Mouse (Mus musculus): ENCODE data around the gene Itgb7. TPM values are rescaled to one million over a fixed set of nuclear protein-coding genes. Genes with fewer than 3 reads are reported as not detected.

The Itgb7 gene
- polyA plus RNA-seq, 1 experiment from 2014 or later = 0.94 TPM

GRCm38 (mm10) chr15:102195373-102195772 lies 36.4 kb downstream of the Itgb7 start:
- no peaks in the 10 kb centered on the region for H3K9me3 ChIP-seq (replicated peaks; ENCODE audit: control insufficient read depth, low read length)
- H3K4me3 ChIP-seq (ENCODE audit: low read depth, low read length) = no peak overlapping the region
- no peak overlapping the region for H3K4me2 ChIP-seq
- no peaks in the 10 kb centered on the region for H3K36me3 ChIP-seq (ENCODE audit: control insufficient read depth, insufficient read depth, low read length)
- no peak overlapping the region for H3K27ac ChIP-seq (ENCODE audit: low read depth, low read length)
- ATAC-seq (replicated peaks; ENCODE audit: insufficient number of reproducible peaks, low FRiP score, low TSS enrichment) = no peak
- no peak overlapping the region for H3K9ac ChIP-seq (ENCODE audit: low read depth, low read length)
- 0 out of 2 replicates have a peak, but pooled peaks cover 3% of the 10 kb centered on the region for H3K4me1 ChIP-seq (ENCODE audit: control insufficient read depth, insufficient read depth, low read length)
- H3K27me3 ChIP-seq (ENCODE audit: control insufficient read depth, insufficient read depth, low read length) = no peaks in the 10 kb centered on the region
- WGBS (ENCODE audit: insufficient replicate concordance) = 82% methylated on average over 4 of the region's 4 CpGs

- Histone ChIP-seq H3K4me2 (no peak overlapping the region), H3K9ac (ENCODE audit: low read depth, low read length) (no peak overlapping the region), H3K4me3 (ENCODE audit: low read depth, low read length) (no peak overlapping the region), H3K27me3 (ENCODE audit: control insufficient read depth, insufficient read depth, low read length) (no peaks in the 10 kb centered on the region), H3K36me3 (ENCODE audit: control insufficient read depth, insufficient read depth, low read length) (no peaks in the 10 kb centered on the region), H3K9me3 (replicated peaks; ENCODE audit: control insufficient read depth, low read length) (no peaks in the 10 kb centered on the region), H3K4me1 (ENCODE audit: control insufficient read depth, insufficient read depth, low read length) (0 out of 2 replicates have a peak, but pooled peaks cover 3% of the 10 kb centered on the region), H3K27ac (ENCODE audit: low read depth, low read length) (no peak overlapping the region)
- ATAC-seq (replicated peaks; ENCODE audit: insufficient number of reproducible peaks, low FRiP score, low TSS enrichment) = no peak
- WGBS (ENCODE audit: insufficient replicate concordance) = 83% methylated on average over 4 of the region's 4 CpGs
These were observed 37.3 kb downstream of the Itgb7 start for GRCm38 (mm10) chr15:102194439-102194838.

- no peak overlapping the region for H3K4me2 ChIP-seq
- peaks cover 5% of the 10 kb centered on the region for H3K4me1 ChIP-seq (ENCODE audit: control insufficient read depth, insufficient read depth, low read length)
- ATAC-seq (replicated peaks; ENCODE audit: insufficient number of reproducible peaks, low FRiP score, low TSS enrichment) = no peak
- no peaks in the 10 kb centered on the region for H3K36me3 ChIP-seq (ENCODE audit: control insufficient read depth, insufficient read depth, low read length)
- no peaks in the 10 kb centered on the region for H3K9me3 ChIP-seq (replicated peaks; ENCODE audit: control insufficient read depth, low read length)
- H3K27me3 ChIP-seq (ENCODE audit: control insufficient read depth, insufficient read depth, low read length) = no peaks in the 10 kb centered on the region
- WGBS (ENCODE audit: insufficient replicate concordance) = 83% methylated on average over 4 of the region's 4 CpGs
- no peak overlapping the region for H3K4me3 ChIP-seq (ENCODE audit: low read depth, low read length)
- no peak overlapping the region for H3K27ac ChIP-seq (ENCODE audit: low read depth, low read length)
- H3K9ac ChIP-seq (ENCODE audit: low read depth, low read length) = no peak overlapping the region
These were observed 38.1 kb downstream of the Itgb7 start for GRCm38 (mm10) chr15:102193652-102194051.

- H3K4me3 ChIP-seq (ENCODE audit: low read depth, low read length) = no peak overlapping the region
- H3K9ac ChIP-seq (ENCODE audit: low read depth, low read length) = 0 out of 2 replicates have a peak overlapping the region, but pooled peaks have one; percentile 2
- ATAC-seq (replicated peaks; ENCODE audit: insufficient number of reproducible peaks, low FRiP score, low TSS enrichment) = no peak
- H3K36me3 ChIP-seq (ENCODE audit: control insufficient read depth, insufficient read depth, low read length) = no peaks in the 10 kb centered on the region
- H3K4me1 ChIP-seq (ENCODE audit: control insufficient read depth, insufficient read depth, low read length) = peaks cover 10% of the 10 kb centered on the region
- H3K9me3 ChIP-seq (replicated peaks; ENCODE audit: control insufficient read depth, low read length) = no peaks in the 10 kb centered on the region
- H3K27me3 ChIP-seq (ENCODE audit: control insufficient read depth, insufficient read depth, low read length) = no peaks in the 10 kb centered on the region
- H3K27ac ChIP-seq (ENCODE audit: low read depth, low read length) = no peak overlapping the region
- WGBS (ENCODE audit: insufficient replicate concordance) = 35% methylated on average over 5 of the region's 5 CpGs
- H3K4me2 ChIP-seq = no peak overlapping the region
These were observed 38.8 kb downstream of the Itgb7 start for GRCm38 (mm10) chr15:102192820-102193386.

GRCm38 (mm10) chr15:102192271-102192812 lies 39.4 kb downstream of the Itgb7 start:
- Histone ChIP-seq H3K4me2 (no peak overlapping the region), H3K4me1 (ENCODE audit: control insufficient read depth, insufficient read depth, low read length) (peaks cover 10% of the 10 kb centered on the region), H3K9ac (ENCODE audit: low read depth, low read length) (no peak overlapping the region), H3K27ac (ENCODE audit: low read depth, low read length) (no peak overlapping the region), H3K9me3 (replicated peaks; ENCODE audit: control insufficient read depth, low read length) (no peaks in the 10 kb centered on the region), H3K36me3 (ENCODE audit: control insufficient read depth, insufficient read depth, low read length) (no peaks in the 10 kb centered on the region), H3K4me3 (ENCODE audit: low read depth, low read length) (no peak overlapping the region), H3K27me3 (ENCODE audit: control insufficient read depth, insufficient read depth, low read length) (no peaks in the 10 kb centered on the region)
- ATAC-seq (replicated peaks; ENCODE audit: insufficient number of reproducible peaks, low FRiP score, low TSS enrichment) = no peak
- WGBS (ENCODE audit: insufficient replicate concordance) = 56% methylated on average over 7 of the region's 7 CpGs

GRCm38 (mm10) chr15:102191699-102192098 lies 40.0 kb downstream of the Itgb7 start:
- Histone ChIP-seq H3K36me3 (ENCODE audit: control insufficient read depth, insufficient read depth, low read length) (no peaks in the 10 kb centered on the region), H3K27ac (ENCODE audit: low read depth, low read length) (no peak overlapping the region), H3K4me3 (ENCODE audit: low read depth, low read length) (no peak overlapping the region), H3K9me3 (replicated peaks; ENCODE audit: control insufficient read depth, low read length) (no peaks in the 10 kb centered on the region), H3K9ac (ENCODE audit: low read depth, low read length) (no peak overlapping the region), H3K4me2 (no peak overlapping the region), H3K4me1 (ENCODE audit: control insufficient read depth, insufficient read depth, low read length) (peaks cover 10% of the 10 kb centered on the region), H3K27me3 (ENCODE audit: control insufficient read depth, insufficient read depth, low read length) (no peaks in the 10 kb centered on the region)
- no peak for ATAC-seq (replicated peaks; ENCODE audit: insufficient number of reproducible peaks, low FRiP score, low TSS enrichment)
- 57% methylated on average over 7 of the region's 7 CpGs for WGBS (ENCODE audit: insufficient replicate concordance)

- Histone ChIP-seq H3K9me3 (replicated peaks; ENCODE audit: control insufficient read depth, low read length) (no peaks in the 10 kb centered on the region), H3K4me2 (no peak overlapping the region), H3K27me3 (ENCODE audit: control insufficient read depth, insufficient read depth, low read length) (no peaks in the 10 kb centered on the region), H3K4me1 (ENCODE audit: control insufficient read depth, insufficient read depth, low read length) (peaks cover 10% of the 10 kb centered on the region), H3K27ac (ENCODE audit: low read depth, low read length) (no peak overlapping the region), H3K9ac (ENCODE audit: low read depth, low read length) (no peak overlapping the region), H3K36me3 (ENCODE audit: control insufficient read depth, insufficient read depth, low read length) (peaks cover 4% of the 10 kb centered on the region), H3K4me3 (ENCODE audit: low read depth, low read length) (no peak overlapping the region)
- no peak for ATAC-seq (replicated peaks; ENCODE audit: insufficient number of reproducible peaks, low FRiP score, low TSS enrichment)
- 68% methylated on average over 6 of the region's 6 CpGs for WGBS (ENCODE audit: insufficient replicate concordance)
These were observed 42.9 kb downstream of the Itgb7 start for GRCm38 (mm10) chr15:102188883-102189282.

GRCm38 (mm10) chr15:102188096-102188495 lies 43.6 kb downstream of the Itgb7 start:
- WGBS (ENCODE audit: insufficient replicate concordance) = 82% methylated on average over 10 of the region's 10 CpGs

GRCm38 (mm10) chr15:102186239-102186638 lies 45.5 kb downstream of the Itgb7 start:
- Histone ChIP-seq H3K9ac (ENCODE audit: low read depth, low read length) (0 out of 2 replicates have a peak overlapping the region, but pooled peaks have one; percentile 13), H3K36me3 (ENCODE audit: control insufficient read depth, insufficient read depth, low read length) (peaks cover 4% of the 10 kb centered on the region), H3K27me3 (ENCODE audit: control insufficient read depth, insufficient read depth, low read length) (no peaks in the 10 kb centered on the region), H3K9me3 (replicated peaks; ENCODE audit: control insufficient read depth, low read length) (no peaks in the 10 kb centered on the region), H3K4me1 (ENCODE audit: control insufficient read depth, insufficient read depth, low read length) (peaks cover 7% of the 10 kb centered on the region), H3K27ac (ENCODE audit: low read depth, low read length) (no peak overlapping the region), H3K4me3 (ENCODE audit: low read depth, low read length) (no peak overlapping the region), H3K4me2 (no peak overlapping the region)
- WGBS (ENCODE audit: insufficient replicate concordance) = 67% methylated on average over 11 of the region's 11 CpGs
- ATAC-seq (replicated peaks; ENCODE audit: insufficient number of reproducible peaks, low FRiP score, low TSS enrichment) = no peak

More at GRCm38 (mm10) chr15:102188096-102188495, 43.6 kb downstream of the Itgb7 start:
- Histone ChIP-seq H3K9me3 (replicated peaks; ENCODE audit: control insufficient read depth, low read length) (no peaks in the 10 kb centered on the region), H3K4me2 (no peak overlapping the region), H3K27me3 (ENCODE audit: control insufficient read depth, insufficient read depth, low read length) (no peaks in the 10 kb centered on the region), H3K36me3 (ENCODE audit: control insufficient read depth, insufficient read depth, low read length) (peaks cover 4% of the 10 kb centered on the region), H3K4me1 (ENCODE audit: control insufficient read depth, insufficient read depth, low read length) (peaks cover 10% of the 10 kb centered on the region), H3K9ac (ENCODE audit: low read depth, low read length) (no peak overlapping the region), H3K27ac (ENCODE audit: low read depth, low read length) (no peak overlapping the region), H3K4me3 (ENCODE audit: low read depth, low read length) (no peak overlapping the region)
- no peak for ATAC-seq (replicated peaks; ENCODE audit: insufficient number of reproducible peaks, low FRiP score, low TSS enrichment)

Data from heart, embryonic 11.5 days (tissue).